Mouse (Mus musculus) embryo, embryonic 10 days (tissue): ENCODE results near the gene Hps3.
"Not testable (repeated sequence)": the region's sequence is repeated elsewhere in the genome, so short reads cannot be mapped to it uniquely, and the experiment has no call there.

Experiments
- DNase-seq: peaks from one replicate; pipeline ENCODE4 v3.0.0-alpha.2; 2015; ENCODE audit warnings: low spot score

Hps3 gene

DNA sequence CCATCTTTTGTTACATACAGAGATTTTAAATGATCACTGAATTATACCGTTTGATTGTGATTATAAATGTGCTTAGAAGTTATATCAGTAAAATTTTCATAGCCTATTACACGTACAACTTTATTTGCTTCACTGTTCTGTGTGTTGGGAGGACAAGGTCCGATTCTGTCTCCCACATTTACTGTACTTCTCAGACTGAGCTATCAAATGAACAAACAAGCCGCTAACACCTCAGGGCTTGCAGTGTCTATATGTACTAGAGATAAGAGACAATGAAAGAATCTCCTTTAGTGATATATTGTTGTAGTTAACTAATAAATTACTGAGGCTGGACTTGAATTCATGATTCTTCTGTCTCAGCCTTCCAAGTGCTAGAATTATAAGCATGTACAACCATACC, 27.8 kb downstream of the Hps3 start:
- DNase-seq, result no peak

DNA sequence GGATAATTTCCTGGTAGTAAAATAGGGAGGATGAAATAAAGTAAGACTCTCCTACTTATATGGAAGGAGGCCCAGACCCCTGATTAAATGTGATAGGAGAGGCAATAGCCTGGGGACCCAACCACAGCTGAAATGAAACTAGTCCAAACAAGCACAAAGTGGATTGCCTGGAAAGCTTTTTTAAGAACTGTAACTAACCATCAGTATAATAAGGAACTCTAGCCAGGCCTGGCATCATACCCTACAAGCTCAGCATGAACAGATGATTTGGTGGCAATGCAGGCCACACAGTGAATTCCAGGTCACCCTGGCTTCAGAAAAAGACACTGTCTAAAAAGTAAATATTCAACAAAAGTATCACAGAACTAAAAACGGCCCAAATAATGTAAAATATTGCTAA, 29.5 kb downstream of the Hps3 start:
- no peak for DNase-seq

DNA sequence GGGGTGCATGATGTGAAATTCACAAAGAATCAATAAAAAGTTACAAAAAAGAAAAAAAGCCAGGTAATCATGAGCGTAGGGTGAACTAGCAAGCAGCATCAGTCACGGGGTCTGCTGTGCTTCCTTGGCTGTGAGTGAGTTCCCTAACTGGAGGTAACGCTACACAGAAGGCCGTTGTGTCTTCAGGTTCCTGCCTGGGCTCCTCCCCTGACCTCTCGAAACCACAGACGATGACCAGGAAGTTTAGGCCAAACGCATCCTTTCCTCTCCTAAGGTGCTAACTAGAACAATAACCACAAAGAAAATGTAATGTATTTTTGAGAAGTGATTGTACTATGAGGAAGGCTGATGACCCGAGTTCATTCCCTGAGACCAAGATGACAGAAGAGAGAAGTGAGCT, 30.7 kb downstream of the Hps3 start:
- no peak for DNase-seq

DNA sequence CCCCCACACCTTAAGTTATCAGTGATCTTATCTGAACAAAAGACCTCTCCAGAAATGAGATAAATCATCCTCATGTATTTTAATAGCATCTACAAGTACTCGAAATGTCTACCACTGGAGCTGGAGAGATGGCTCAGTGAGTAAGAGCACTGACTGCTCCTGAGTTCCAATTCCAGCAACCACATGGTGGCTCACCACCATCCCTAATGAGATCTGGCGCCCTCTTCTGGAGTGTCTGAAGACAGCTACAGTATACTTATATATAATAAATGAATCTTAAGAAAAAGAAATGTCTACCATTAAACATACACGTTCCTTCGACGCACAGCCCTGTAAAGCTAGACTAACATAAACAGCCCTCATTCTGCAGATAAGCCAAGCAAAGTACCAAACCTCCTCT, 32.3 kb downstream of the Hps3 start:
- peak; percentile 31 for DNase-seq

DNA sequence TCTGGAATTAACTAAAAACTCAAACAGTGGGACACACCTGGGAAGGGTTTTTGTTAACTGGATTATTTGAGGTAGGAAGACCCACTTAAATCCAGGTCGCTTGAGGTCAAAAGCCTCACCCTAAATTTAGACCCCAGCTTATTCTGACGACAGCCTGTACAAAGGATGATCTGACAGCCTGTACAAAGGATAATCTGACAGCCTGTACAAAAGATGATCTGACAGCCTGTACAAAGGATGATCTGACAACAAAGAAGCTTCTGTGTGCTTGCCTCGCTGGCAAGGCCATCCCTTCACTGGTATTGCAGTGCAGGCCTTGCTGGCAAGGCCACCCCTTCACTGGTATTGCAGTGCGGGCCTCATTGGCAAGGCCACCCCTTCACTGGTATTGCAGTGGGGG, 34.3 kb downstream of the Hps3 start:
- DNase-seq, result no peak

DNA sequence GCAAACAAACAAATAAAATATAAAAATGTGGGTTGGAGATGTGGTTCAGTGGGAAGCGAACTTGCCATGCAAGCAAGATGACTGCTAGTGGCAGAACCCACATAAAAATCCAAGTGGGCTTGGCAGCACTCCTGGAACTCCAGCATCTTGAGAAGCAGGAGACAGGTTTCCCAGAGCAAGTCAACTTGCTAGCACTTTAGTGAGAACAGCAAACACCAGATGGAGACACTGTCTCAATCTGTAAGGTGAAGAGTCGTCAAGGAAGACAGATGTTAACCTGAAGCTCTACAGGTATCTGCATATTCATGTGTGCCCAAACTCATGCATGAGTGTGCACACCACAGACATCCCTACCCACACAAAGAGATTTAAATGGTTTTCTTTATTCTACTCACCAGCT, 35.6 kb downstream of the Hps3 start:
- DNase-seq, result no peak

DNA sequence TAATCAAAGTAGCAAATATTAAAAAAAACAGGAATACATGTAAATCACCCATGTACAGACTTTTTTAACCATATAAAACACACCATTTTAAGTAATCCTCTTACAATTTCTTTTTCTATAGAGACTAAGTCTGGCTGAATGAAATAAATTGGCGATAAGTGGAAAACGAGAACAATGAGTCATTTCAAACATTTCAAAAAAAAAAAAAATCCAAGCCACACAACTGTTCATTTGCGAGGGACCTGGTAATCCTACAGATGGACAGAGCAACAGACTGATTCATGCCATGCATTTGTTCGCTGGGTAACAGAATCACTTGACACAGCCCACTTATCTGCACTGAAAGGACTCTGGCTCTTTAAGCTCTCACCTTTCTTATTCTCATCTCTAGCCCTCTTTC, 42.7 kb downstream of the Hps3 start:
- no peak for DNase-seq

DNA sequence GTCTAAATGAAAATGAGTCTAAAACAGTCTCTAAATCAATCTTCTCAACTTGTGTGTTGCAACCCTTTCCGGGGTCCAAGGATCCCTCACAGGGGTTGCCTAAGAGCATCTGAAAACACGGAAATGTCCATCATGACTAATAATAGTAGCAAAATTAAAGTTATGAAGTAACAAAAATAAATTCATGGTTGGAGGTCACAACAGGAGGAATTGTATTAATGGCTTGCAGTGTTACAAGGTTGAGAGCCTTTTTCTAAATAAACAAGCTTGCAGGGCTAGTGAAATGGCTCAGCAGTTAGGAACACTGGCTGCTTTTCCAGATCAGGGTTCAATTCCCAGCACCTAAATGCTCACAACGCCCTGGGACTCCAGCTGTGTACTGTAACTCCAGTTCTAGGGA, 45.1 kb downstream of the Hps3 start:
- DNase-seq, result no peak

DNA sequence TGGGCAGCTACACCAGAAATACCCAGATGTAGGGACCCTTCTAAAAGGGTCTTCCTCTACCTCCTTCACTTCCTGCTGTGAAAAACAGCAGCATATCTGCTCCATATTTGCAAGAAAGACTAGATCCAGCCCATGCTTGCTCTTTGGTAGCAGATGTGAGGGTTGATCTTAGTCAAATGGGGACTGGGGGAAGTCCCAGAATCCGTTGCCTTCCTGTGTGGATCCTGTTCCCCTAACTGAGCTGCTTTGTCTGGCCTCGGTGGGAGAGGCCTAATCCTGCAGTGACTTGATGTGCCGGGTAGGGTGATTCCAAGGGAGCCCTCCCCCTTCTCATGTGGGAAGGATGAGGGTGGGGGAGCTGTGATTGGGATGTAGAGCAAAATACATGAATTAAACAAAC, 49.0 kb downstream of the Hps3 start:
- no peak for DNase-seq

DNA sequence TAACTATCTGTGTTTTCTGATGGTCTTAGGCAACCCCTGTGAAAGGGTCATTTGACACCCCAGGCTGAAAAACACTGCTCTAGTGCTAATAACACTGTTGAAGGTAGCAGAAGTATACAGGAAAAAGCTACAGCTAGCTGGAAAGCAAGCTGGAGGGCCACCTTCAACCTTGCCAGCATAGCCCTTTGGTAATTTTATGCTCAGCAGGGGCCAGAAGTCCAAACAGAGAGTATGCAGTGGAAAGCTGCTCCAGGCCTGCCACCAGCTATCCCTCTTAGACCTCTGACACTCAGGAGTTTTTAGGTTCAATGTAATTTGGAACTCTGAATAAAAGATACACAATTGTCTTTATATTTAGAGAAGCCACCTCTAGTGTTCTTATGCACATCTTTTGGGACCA, 52.3 kb downstream of the Hps3 start:
- DNase-seq, result no peak

DNA sequence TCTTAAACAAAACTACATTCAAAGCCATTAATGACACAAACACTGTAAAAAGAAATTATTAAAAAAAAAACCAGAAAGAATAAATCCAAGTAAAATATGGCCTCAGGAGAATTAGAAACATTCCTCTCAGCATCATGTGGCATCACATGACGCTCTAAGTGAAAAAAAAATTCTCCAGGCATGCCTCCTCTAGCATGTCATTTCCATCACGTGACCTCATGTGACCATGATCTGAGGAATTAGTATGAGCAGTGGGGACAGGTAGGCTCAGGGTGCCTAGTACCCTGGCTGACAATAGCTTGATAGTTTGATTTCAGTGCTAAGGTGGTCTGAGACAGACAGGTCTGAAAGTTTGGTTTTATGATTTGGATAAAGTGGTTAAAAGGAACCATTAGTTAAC, 54.0 kb downstream of the Hps3 start:
- no peak for DNase-seq

DNA sequence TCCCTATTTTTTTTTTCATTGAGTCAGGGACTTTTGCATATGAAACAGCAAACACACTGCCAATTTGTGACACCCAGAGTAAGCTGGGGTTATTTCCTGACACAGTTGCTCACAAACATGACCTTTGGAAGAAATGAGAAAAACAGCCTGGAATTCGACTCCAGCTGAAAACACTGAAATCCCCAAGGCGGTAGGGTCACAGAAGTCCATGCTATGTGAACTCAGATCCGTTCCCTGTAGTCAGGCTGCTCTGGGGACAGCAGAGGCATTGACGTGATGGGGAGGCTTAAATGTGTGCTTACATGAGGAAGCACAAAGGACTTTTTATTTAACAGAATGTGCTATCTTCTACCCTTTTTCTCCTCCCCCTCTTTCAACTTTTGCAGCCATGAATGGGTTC, 56.6 kb downstream of the Hps3 start:
- DNase-seq, result peak; percentile 69

DNA sequence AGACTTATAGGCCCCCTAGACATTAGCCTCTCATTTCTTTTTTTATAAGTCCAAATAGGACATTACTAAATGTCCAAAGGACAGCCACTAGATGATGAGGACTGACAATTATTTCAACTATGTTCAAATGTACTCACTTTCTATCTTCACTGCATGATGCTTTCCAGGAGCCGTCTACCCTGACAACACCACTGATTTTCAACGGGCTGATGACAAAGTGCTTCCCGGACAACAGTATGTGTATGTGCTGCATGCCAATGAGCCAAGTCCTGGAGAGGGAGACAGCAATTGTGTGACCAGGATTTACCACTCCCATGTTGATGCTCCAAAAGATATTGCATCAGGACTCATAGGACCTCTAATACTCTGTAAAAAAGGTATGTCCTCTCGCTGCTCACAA, 69.0 kb downstream of the Hps3 start:
- DNase-seq, result no peak

DNA sequence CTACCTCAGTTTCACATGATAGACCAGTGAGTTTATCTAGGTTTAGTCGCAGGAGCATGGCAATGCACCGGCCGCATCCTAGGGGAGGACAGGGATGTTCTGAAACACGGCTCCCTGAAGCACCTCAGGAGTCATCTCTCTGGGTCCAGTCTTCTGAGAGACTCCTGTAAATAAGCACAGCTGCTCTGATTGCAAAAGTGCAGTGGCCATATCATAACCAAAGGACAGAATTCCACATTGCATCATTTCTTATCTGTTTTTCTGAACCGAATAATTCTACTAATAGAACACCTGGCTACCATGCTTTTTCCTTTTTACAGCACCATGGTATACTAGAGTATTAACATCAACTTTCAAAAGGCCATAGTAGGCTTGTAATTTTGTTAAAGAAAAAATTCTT, 69.9 kb downstream of the Hps3 start:
- DNase-seq, result no peak

DNA sequence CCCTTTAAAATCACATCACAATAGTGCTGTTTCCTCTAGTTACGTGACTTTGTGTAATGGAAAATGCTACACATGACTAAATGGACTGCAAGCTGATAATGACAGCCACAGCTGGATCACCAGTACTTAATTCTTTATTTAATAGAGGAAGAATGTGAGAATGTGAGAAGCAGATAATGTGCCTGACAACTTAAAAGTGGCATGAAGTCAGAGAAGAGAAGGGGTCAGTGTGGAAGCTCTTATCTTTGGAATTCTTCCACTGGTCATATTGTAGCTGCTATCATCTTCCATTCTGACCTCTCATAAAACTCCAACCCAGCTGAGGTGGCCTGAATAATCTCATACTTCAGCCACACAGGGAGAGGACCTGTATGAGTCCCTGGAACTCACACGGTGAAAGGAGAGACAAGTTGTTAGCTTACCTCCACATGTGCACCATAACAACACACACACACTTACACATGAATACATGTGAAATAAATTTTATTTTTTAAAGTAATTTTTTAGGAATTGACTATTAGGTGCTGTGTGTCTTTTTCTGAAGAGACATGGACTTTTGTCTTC, 70.4 kb downstream of the Hps3 start:
- DNase-seq, result no peak

DNA sequence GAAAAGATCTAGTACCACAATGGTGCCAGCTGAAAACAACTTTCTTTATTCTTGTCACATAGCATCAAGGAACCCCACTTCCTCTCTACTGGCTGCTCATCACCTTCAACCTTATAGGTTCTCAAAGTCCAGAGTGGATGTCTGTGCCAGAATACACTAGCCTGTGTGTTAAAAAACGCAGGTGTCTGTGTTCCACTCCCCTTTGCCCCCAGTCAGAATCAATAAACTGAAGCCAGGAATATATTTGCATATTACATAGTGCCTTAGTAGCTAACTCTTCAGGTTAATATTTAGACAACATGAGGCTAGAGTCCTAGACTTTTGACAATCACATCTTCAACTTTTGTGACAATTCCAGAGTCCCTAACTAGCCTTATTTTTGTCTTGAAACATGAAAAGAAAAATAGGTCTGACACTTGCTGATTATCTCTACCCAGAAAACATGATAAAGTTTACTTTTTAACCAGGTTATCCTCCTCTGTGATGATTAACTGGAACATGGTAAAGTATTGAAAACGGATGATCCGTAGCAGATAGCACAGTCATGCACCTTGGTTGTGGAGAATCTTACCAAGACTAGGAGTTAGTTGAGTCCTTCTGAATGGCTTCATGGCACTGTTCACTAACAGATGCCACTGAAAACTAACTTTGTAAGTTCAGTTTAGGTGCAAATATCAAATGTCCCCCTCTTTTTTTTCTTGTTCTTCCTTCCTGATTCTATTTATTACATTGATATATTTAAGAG, 72.2 kb downstream of the Hps3 start:
- no peak for DNase-seq

DNA sequence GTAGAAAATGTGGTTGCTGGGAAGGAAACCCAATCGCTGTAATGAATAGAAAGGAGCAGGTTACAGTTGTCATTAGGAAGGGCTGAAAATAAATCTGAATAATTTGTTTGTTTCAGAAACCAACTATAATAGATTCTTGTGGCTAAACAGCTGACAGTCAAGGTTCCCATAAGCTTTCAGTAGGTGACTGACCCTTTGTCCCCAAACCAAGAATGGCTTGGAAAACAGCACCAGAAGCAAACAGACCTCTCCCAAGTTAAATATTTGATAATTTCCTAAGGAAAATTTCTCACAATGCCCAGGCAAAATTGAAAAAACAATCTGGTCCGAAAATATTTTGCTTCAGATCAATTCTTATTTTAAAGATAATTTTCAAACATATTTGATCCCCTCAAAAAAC, 73.8 kb downstream of the Hps3 start:
- no peak for DNase-seq

DNA sequence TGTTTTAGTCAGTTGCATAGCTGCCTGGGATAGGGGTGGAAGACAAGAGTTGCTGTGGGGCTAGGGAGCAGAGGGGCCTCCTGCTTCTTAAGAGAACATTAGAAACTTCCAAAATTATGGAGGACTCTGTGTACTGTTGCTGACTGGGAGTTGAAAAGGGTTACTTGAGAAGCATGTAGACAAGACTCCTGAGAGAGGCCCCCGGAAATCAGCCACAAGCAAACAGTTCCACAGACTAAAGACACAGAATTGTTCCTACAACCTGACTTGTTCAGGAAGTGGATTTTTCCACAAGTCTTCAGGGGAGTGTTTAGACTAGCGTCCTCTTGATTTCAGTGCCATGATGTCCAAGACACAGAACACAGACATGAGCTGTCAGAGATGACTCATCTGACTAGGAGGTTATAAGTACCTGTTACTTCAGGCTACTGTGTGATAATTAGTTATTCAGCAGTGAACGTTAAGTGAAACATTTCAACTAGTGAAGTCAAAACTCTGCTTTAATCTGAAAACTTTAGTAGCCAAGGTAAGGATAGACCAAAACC, 74.5 kb downstream of the Hps3 start:
- no peak for DNase-seq

DNA sequence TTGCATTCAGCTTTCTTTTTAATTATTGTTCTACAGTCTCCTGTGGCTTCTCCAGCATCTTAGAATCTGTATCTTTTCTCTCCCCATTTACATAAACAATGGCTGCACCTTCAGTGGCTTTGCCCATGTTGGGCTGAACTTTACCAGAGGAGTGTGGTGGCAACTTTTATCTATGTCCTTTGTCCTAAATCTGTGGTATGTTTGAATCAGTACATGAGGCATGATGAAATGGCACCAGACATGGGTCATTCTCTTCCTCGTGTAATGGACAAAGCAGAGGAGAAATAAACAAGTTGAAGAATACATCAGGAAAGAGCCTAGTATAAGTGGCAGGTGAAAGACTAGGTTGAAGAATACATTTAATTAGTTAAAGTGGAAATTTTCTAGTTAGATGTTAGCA, 76.1 kb downstream of the Hps3 start:
- DNase-seq, result no peak

DNA sequence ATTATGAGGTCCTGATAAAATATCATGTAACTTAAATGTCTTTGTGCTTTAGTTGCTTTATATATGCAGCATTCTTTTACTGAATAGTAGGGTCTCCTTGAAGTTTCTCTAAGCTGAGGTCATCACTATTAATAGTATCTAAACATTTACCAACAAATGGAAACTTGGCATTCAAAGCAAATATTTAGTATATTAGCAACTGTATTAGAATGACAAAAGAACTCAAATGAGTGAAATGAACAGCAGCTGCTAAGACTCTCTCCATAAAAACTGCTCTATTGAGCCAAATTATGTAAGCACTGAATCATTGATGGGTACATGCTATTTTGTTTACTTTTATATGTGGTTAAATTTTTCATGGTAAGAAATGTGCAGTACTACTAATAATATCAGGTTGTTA, 77.1 kb downstream of the Hps3 start:
- no peak for DNase-seq

DNA sequence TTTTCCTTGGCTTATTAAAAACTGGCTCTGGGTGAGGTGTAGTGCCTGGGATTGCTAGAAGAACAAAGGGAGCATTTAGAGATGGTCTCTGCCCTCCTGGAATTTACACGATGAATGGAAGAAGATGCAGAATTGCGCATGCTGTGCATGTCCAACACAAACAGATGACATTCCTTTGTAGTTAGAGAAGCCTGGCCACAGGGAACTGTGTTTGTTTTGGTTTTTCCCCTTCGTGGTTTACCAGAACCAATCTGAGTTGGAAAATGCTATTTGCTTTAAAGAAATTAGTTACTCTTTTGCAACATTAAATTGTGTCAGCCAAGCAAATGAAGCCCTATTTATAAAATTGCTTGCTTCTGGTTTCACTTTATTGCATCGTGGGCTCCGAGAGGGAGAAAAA, 78.2 kb downstream of the Hps3 start, which contains the start of gene Cp:
Gene Cp, plus strand, starts transcription at position 170 of the 400 bp plus-strand sequence.
- peak; percentile 70 for DNase-seq

DNA sequence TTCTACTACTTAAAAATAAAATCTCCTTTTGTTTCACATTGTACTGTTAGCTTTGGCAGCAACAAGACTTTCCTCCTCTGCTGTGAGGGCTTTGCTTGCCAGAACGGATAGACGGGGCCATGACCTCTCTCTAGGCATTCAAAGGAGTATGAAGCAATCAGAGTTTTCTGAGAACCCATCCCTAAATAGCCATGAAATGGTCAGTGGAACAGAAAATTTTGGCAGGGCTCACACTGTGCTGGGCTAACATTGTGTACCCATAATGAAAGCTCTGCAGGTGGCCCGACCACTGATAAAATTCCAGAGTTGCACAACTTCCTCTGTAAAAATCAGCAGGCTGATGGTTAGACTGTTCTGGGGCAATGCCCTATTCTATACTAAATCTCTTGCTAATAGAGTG, 81.2 kb downstream of the Hps3 start:
- DNase-seq, result peak; percentile 72

DNA sequence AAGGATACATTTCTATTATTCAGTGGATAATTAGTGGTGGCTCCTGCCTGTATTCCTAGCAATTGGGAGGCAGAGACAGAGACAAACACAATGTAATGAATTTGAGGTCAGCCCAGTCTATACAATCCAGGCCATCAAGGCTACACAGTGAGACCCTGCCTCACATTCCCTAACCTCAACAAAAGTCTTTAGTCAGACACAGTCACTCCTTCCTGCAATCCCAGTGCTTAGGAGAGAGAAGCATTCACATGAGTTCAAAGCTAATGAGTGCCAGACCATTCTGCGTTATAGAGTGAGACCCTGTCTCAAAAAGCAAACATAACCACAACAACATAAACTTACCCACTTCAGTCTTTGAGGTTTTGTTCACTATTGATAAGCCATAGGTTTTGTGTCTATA, 81.7 kb downstream of the Hps3 start:
- DNase-seq, result peak; percentile 38

DNA sequence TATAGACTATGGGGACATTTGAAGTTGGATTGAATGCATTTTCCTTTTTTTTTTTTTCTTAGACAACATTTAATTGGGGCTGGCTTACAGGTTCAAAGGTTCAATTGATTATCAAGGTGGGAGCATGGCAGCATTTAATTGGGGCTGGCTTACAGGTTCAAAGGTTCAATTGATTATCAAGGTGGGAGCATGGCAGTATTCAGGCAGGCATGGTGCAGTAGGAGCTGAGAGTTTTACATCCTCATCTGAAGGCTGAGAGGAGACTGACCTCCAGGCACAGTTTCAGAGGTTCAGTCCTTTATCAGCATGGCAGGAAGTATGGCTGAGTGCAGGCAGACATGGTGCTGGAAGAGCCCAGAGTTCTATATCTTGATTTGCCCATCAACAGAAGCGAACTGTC, 85.7 kb downstream of the Hps3 start:
- DNase-seq, result not testable (repeated sequence)
